In genomic region chr10:80754594-80755290, GRCm38 (mm10) we compare ENCODE assay signal across 8 mouse cellular contexts. TPM values are rescaled to one million over a fixed set of nuclear protein-coding genes. Genes with fewer than 3 reads are reported as not detected.
DNase-seq lines count a peak whose midpoint lies in the region; ATAC-seq and TF ChIP-seq lines count a peak whose summit lies in the region.

Dot1l (plus strand) TSS chr10:80755206.

- ATAC-seq in embryonic facial prominence, embryonic 15.5 days (ENCODE audit: insufficient number of reproducible peaks, low FRiP score, low TSS enrichment, low read depth) = peak; percentile 93
- peak; percentile 93 for ATAC-seq in kidney, embryonic 14.5 days (ENCODE audit: low FRiP score, low TSS enrichment)
- peak; percentile 86 for ATAC-seq in limb, embryonic 15.5 days (ENCODE audit: insufficient number of reproducible peaks, low FRiP score, low TSS enrichment, low read depth)

- no peaks in the 10 kb centered on the region for H3K9me3 ChIP-seq in embryonic facial prominence, embryonic 15.5 days (replicated peaks)
- H3K9me3 ChIP-seq in kidney, embryonic 14.5 days (ENCODE audit: control insufficient read depth, low read length) = no peaks in the 10 kb centered on the region
- no peaks in the 10 kb centered on the region for H3K9me3 ChIP-seq in limb, embryonic 15.5 days

- H3K4me1 ChIP-seq in bone marrow, adult 2 months (ENCODE audit: control insufficient read depth, insufficient read depth, low read length) = peaks cover 9% of the 10 kb centered on the region
- H3K4me1 ChIP-seq in embryonic facial prominence, embryonic 15.5 days = peaks cover 57% of the 10 kb centered on the region
- peaks cover 29% of the 10 kb centered on the region for H3K4me1 ChIP-seq in kidney, embryonic 14.5 days (ENCODE audit: control insufficient read depth, insufficient read depth, low read length)
- H3K4me1 ChIP-seq in limb, embryonic 15.5 days = peaks cover 59% of the 10 kb centered on the region

- peak within 1 kb of the TSS; percentile 78; the same call in 1 of the 2 replicates for H3K27ac ChIP-seq in bone marrow, adult 2 months (ENCODE audit: control insufficient read depth, insufficient read depth, low read depth, low read length, poor library complexity)
- H3K27ac ChIP-seq in embryonic facial prominence, embryonic 15.5 days (replicated peaks) = peak within 1 kb of the TSS; percentile 82
- peak within 1 kb of the TSS; percentile 71 for H3K27ac ChIP-seq in kidney, embryonic 14.5 days (ENCODE audit: low read depth, low read length)
- H3K27ac ChIP-seq in limb, embryonic 15.5 days = peak within 1 kb of the TSS; percentile 88

- H3K36me3 ChIP-seq in embryonic facial prominence, embryonic 15.5 days = no peaks in the 10 kb centered on the region
- H3K36me3 ChIP-seq in kidney, embryonic 14.5 days (ENCODE audit: control insufficient read depth, insufficient read depth, low read length) = no peaks in the 10 kb centered on the region
- no peaks in the 10 kb centered on the region for H3K36me3 ChIP-seq in limb, embryonic 15.5 days

- TF ChIP-seq POLR2A in bone marrow, adult 2 months (IDR thresholded peaks at IDR 0.05; ENCODE audit: borderline replicate concordance, control insufficient read depth, low read depth, low read length) = peak; percentile 55; the same call in 1 of the 2 replicates

- TF ChIP-seq CTCF in bone marrow, adult 2 months (IDR thresholded peaks at IDR 0.05; ENCODE audit: control insufficient read depth, insufficient read depth, low read length) = no peak; the same call in 1 of the 2 replicates

- DNase-seq in 416B (ENCODE audit: low read depth) = peak; percentile 97
- DNase-seq in heart, adult 9 months (ENCODE audit: low spot score in 2 of 2) = peak; percentile 97 to 98
- peak; percentile 95 to 97 for DNase-seq in monocyte, adult 2 months (ENCODE audit: low read depth in 1 of 2, low spot score in 2 of 2)
- peak; percentile 98 to 99 for DNase-seq in spleen, postnatal 36 days (ENCODE audit: low spot score in 2 of 2)

- under 1% methylated on average over 48 of the region's 57 CpGs for WGBS in bone marrow, adult 2 months
- 2% methylated on average over 40 of the region's 57 CpGs for WGBS in embryonic facial prominence, embryonic 15.5 days
- WGBS in kidney, embryonic 14.5 days = 1% methylated on average over 45 of the region's 57 CpGs
- WGBS in limb, embryonic 15.5 days = under 1% methylated on average over 45 of the region's 57 CpGs

- H3K4me3 ChIP-seq in bone marrow, adult 2 months (replicated peaks; ENCODE audit: control insufficient read depth, low read depth, low read length) = peak within 1 kb of the TSS; percentile 90
- H3K4me3 ChIP-seq in embryonic facial prominence, embryonic 15.5 days (replicated peaks) = peak within 1 kb of the TSS; percentile 85
- H3K4me3 ChIP-seq in kidney, embryonic 14.5 days (ENCODE audit: low read length) = peak within 1 kb of the TSS; percentile 100
- H3K4me3 ChIP-seq in limb, embryonic 15.5 days = peak within 1 kb of the TSS; percentile 95

- H3K4me2 ChIP-seq in embryonic facial prominence, embryonic 15.5 days (replicated peaks) = peak within 1 kb of the TSS; percentile 80
- H3K4me2 ChIP-seq in kidney, embryonic 14.5 days (replicated peaks; ENCODE audit: low read depth, low read length) = peak within 1 kb of the TSS; percentile 97
- H3K4me2 ChIP-seq in limb, embryonic 15.5 days = peak within 1 kb of the TSS; percentile 81

- H3K27me3 ChIP-seq in embryonic facial prominence, embryonic 15.5 days = no peaks in the 10 kb centered on the region
- H3K27me3 ChIP-seq in kidney, embryonic 14.5 days (ENCODE audit: control insufficient read depth, insufficient read depth, low read length) = no peaks in the 10 kb centered on the region
- no peaks in the 10 kb centered on the region for H3K27me3 ChIP-seq in limb, embryonic 15.5 days

- H3K9ac ChIP-seq in embryonic facial prominence, embryonic 15.5 days = peak within 1 kb of the TSS; percentile 86
- H3K9ac ChIP-seq in kidney, embryonic 14.5 days (ENCODE audit: low read depth, low read length) = peak within 1 kb of the TSS; percentile 96
- H3K9ac ChIP-seq in limb, embryonic 15.5 days = peak within 1 kb of the TSS; percentile 87

RNA-seq across cellular contexts. Expression of gene Dot1l, which starts in this region (rescaled TPM):
- polyA plus RNA-seq in bone marrow, adult 2 months (2011; ENCODE audit: insufficient read depth, insufficient read length, low replicate concordance, missing spikeins) = 30.8 and 55.1 TPM in 2 replicates
- polyA plus RNA-seq in embryonic facial prominence, embryonic 15.5 days (2015; fragmentation: Nextera tagmentation; extraction: Ambion mirVana) = 17.1 and 21.7 TPM in 2 replicates
- polyA plus RNA-seq in kidney, embryonic 14.5 days (2014; fragmentation: Nextera tagmentation; extraction: Ambion mirVana) = 21.9 and 29.2 TPM in 2 replicates
- 14.2 and 15.3 TPM in 2 replicates for polyA plus RNA-seq in limb, embryonic 15.5 days (2015; fragmentation: Nextera tagmentation; extraction: Ambion mirVana)

Comparison
In these comparisons a context has a peak if more than half of its experiments do, and no peak if none do; other contexts are left out.
1. Peak in every context shown above with its lines: DNase-seq, ATAC-seq, H3K4me3 ChIP-seq and H3K27ac ChIP-seq.